Mouse (Mus musculus): ENCODE measurements around the gene Clns1a.

The Clns1a gene

DNA sequence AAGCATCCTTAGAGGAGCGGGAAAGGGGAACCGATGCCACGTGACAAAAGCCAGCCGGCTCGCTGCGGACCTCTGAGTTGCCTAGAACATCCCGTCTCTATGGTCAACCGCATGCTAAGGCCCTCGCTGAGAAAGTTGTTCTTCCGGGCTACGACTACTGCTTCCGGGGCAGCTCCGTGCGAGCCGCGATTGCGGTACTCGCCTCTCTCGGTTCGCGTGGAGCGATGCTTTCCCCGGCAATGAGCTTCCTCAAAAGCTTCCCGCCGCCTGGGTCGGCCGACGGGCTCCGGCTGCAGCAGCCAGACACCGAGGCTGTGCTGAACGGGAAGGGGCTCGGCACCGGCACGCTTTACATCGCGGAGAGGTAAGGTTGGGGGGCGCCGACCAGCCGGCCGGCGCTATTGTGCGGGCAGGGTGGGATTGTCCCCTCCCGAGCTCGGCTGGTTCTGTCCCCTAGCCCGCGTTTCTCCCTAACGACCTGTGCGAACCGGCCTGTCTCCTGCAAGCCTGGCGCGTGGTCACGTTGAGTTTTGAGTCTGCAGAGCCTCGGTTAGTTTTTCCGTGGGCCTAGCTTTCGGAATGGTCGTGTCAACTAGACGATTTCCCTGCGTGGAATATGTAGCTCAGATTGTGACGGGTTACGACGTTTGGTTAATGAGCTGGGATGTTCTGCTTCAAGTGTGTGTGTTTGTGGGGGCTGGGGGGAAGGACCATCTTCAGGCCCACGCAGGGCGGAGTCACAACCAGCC, at the start of gene Clns1a:
Clns1a (plus strand) TSS at position 129 of the 749 bp plus-strand sequence.
- in situ Hi-C loops (cut with MboI), result no loop called here

GRCm38 (mm10) chr7:97647656-97648055, 48.8 kb upstream of the Clns1a start:
- in situ Hi-C loops (cut with MboI), result no loop called here

GRCm38 (mm10) chr7:97650729-97651128, 45.7 kb upstream of the Clns1a start:
- in situ Hi-C loops (cut with MboI), result no loop called here

DNA sequence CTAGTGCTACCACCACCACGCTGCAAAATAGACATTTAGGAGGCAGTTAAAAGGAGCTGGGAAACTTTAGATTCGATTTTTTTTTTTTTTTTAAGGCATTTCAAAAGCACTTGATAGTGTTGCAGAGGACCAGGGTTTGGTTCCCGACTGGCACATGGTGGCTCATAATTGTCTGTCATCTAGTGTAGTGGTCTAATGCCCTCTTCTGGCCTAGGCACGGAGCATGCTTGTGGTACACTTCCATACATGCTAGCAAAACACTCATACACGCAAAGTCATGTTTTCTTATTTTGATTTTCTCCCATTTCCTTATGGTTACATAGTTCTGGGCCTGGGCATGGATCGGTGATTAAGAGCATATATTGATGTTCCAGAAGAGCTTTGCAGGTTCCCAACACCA, 40.3 kb upstream of the Clns1a start:
- in situ Hi-C loops (cut with MboI), result no loop called here

DNA sequence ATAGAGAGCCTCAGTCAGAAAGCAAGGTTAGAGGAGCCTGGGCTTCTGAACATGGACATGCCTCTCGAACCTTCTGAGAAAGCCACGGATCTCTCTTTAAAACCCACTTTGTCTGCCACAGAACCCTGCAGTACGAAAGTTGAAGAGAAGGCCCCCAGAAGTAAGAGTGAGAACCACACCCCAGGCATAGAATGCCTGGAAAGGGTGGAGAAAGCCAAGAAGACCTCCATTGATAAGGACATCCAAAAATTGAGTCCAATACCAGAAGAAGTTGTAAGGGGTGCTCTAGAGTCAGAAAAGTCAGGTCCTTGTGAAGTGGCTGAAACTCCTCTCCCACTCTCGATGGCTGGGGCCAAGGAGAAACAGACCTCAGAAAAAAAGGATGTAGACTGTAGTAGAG, 34.8 kb upstream of the Clns1a start:
- in situ Hi-C loops (cut with MboI), result no loop called here

DNA sequence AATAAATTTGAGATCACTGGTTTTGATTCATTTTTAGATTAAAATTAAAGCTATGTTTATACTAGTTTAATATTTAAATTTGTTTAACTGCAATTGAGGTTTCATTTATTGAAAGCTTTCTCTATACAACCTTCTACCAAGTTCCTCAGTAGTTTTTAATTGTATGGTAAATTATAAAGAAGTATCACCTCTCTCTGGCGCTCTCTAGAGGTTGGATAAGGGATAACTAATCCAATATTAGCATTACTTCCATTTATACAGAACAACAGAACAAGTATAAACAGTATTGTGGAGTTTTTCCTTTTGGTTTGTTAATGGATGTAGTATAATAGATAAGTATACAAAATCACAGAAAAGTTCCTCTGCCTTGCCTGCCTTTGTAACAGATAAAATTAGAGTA, 17.2 kb upstream of the Clns1a start:
- in situ Hi-C loops (cut with MboI), result loop anchor here (10.0 kb wide), 1 partner anchor 254 kb away; no protein-coding TSS in a partner anchor

DNA sequence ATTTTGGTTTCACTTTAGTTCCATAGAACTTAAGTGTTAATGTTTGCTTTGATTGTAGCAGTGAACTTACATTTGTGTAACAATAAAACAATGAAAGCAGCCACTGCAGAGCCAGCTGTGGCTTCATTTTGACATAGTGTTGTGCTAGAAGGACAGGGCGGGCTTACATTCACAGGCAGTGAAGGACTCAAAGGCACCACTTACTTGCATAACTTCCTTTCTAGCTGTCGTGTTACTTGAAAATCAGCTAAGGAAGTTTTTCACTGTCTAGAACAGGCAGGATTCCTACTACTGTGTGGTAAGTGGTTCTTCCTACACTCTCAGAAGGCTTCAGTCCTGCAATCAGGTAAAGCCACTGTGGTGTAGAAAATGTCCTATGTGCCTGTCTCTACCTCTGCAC, 8.6 kb upstream of the Clns1a start:
- in situ Hi-C loops (cut with MboI), result no loop called here

GRCm38 (mm10) chr7:97695441-97695840, 993 bp upstream of the Clns1a start:
- in situ Hi-C loops (cut with MboI), result no loop called here

- in situ Hi-C loops (cut with MboI), result no loop called here
Observed at GRCm38 (mm10) chr7:97696133-97696505, 315 bp upstream of the Clns1a start.

GRCm38 (mm10) chr7:97700173-97700572, 3.7 kb downstream of the Clns1a start:
- in situ Hi-C loops (cut with MboI), result no loop called here

DNA sequence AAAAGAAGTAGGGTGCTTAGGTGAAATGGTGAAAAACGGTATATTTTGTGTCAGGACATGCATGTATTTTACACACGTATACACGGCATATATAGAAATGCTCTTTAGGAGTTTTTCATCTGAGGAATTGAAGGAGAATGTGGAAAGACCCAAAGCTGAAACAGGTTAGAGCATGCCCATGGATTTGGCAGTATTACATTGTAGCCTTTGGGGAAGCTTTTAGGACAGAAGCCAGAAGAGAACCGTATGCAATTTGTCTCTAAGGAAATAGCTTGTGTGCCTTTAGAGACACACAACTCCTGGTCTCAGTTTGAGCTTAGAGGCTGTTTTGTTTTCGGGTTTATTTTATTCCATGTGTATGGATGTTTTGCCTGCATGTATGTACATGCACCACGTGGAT, 4.7 kb downstream of the Clns1a start:
- in situ Hi-C loops (cut with MboI), result no loop called here

DNA sequence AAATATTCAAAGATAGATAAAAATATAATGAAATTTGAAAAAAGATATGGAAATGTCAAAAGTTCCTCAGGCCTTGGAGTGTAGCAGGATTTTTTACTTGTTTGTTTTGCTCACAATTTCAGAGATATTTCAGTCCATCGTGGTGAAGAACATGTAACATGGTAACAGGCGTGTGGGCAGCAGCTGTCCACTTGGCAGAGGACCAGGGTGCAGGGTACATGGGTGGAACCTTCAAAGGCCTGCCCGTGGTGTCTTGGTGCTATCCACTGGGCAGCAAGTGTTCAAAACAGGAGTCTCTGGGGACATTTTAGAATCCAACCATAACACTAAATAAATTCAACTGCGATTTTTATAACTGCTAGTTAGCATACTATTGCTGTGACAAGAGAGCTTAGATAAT, 10.7 kb downstream of the Clns1a start:
- in situ Hi-C loops (cut with MboI), result no loop called here

DNA sequence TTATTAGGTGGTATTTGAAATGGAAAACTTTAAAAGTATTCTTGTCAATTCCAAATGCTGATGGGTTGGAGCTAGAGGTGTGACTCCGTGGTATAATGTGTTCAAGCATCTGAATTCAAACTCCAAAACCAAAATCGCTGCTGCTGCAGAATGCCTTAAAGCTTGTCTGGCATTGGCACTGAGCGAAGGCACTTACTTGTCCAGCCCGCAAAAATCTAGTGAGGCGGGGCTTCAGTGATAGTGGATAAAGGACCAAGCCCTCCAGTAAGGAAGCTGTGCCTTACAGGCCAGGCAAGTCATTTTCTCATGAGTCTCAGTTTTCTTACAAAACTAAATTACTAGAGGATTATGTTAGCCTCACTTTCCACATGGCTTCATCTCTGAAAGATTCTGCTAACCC, 11.4 kb downstream of the Clns1a start:
- in situ Hi-C loops (cut with MboI), result no loop called here

DNA sequence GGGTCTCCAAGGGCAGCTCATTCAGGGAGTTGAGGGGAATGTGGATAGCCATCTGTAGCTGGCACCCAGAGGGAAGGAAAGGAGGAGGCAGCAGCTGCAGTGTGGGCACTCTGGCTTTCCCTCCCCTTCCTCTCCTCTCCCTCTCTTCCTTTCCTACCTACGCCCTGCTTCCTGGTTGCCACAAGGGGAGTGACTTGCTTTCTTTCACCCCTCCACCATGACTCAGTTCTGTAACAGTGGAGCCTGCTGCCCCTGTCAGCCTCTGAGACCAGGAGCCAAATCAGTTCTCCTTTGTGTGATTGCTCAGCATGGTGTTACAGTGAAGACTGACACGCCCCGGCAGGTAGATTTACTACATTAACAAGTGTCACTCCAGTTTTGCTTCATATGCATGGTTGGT, 12.8 kb downstream of the Clns1a start:
- in situ Hi-C loops (cut with MboI), result no loop called here

- in situ Hi-C loops (cut with MboI), result no loop called here
Observed at GRCm38 (mm10) chr7:97714651-97715050, 18.2 kb downstream of the Clns1a start.

GRCm38 (mm10) chr7:97717326-97717725, 20.9 kb downstream of the Clns1a start:
- in situ Hi-C loops (cut with MboI), result no loop called here

GRCm38 (mm10) chr7:97719078-97719477, 22.6 kb downstream of the Clns1a start:
- in situ Hi-C loops (cut with MboI), result no loop called here

GRCm38 (mm10) chr7:97720109-97720508, 23.7 kb downstream of the Clns1a start:
- in situ Hi-C loops (cut with MboI), result no loop called here

DNA sequence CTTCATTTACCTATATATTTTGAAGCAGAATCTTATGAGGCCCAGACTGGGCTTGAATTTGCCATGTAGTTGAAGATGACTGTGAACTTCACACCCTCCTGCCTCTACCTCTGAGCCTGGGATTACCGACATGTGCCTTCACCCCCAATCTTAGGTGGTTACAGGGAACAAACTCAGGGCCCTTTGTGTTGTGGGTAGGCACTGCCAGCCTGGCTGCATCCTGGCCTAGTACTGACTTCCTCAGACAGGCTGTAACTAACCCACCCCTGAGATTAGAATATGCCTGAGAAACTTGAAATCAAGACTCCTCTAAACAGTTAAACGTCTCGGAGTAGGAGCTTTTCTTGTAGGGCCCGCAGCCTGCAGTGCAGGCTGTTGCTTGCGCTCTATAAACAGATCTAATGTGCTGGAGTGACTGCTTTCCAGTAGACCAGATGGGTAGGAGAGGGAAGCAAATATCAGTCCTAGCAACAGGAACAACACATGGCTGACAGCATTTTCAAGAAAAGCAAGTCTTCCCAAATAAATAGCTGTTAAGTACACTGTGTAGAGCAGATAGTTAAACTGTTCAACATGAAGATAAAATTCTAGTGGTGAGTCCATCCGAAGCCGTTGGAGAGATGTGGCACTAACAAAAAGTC, 26.0 kb downstream of the Clns1a start:
- in situ Hi-C loops (cut with MboI), result no loop called here

DNA sequence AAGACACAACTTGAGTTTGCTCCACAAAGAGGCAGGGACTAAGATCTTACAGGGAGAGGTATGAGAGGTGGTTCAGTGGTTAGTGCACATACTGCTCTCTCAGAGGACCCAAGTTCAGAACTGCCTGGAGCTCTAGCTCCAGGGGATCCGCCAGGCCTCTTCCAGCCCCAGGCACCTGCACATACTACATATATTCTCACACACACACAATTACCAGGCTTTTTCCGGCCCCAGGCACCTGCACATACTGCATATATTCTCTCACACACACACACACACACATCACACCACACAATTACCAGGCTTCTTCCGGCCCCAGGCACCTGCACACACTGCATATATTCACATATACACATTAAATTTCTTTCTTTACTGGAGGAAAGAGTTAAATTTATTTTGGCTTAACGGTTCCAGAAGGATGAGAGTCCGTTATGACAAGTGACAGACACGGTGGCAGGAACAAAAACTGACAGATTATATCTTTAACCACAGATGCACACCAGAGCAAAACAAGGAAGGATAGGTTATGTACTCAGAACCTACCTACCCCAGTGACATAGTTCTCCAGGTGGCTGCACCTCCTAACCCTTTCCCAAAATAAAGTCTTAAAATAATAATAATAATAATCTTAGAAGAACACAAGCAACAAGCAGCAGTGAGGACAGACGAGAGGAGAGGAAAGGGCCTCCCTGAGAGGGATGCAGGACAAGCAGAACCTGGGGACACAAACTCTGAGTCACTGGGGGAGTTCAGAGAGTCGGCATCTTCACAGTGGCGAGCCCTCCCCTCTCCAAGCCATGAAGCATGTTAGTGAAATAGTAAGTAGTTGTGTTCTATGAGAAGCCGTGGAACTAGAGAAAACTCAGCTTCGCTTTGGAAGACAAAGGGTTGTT, 27.5 kb downstream of the Clns1a start:
- in situ Hi-C loops (cut with MboI), result no loop called here

DNA sequence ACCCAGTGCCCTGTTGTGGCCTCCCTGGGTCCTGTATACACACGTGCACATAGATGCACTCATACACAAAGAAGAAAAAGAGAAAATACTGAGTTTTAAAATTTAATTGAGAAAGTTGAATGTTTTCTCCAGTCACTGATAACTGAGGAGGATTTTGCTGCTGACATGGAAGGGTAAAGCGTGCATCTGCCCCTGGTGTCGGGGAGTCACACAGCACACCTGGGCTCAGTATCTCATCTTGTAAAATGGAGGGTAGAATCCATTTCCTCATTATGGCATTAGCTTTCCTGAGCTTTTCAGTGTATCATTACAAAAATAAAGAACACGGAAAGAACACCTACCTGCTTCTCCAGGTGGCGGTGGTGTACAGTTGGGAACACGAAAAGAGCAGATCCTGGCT, 29.0 kb downstream of the Clns1a start:
- in situ Hi-C loops (cut with MboI), result loop anchor here (25.0 kb wide), 1 partner anchor 387 kb away; the partner anchor contains the start of gene Myo7a

GRCm38 (mm10) chr7:97726080-97726479, 29.6 kb downstream of the Clns1a start:
- in situ Hi-C loops (cut with MboI), result loop anchor here (25.0 kb wide), 1 partner anchor 386 kb away; the partner anchor contains the start of gene Myo7a
